Mouse (Mus musculus): Measurements from ENCODE around the gene Gm7102.
"Not testable (repeated sequence)": the region's sequence is repeated elsewhere in the genome, so short reads cannot be mapped to it uniquely, and the experiment has no call there.

Gm7102 gene

GRCm38 (mm10) chr19:61175756-61176324 lies at the start of gene Gm7102:
TSS of gene Gm7102 (minus strand) at chr19:61176309.
- DNase-seq (ENCODE audit: low spot score in 2 of 2) = no peak

- peak in 1 of 2 experiments; percentile 59 for DNase-seq (ENCODE audit: low spot score in 2 of 2)
Observed at GRCm38 (mm10) chr19:61224678-61225525, 48.8 kb upstream of the Gm7102 start.

GRCm38 (mm10) chr19:61223706-61224328 lies 47.7 kb upstream of the Gm7102 start:
- DNase-seq (ENCODE audit: low spot score in 2 of 2) = no peak

- DNase-seq (ENCODE audit: low spot score in 2 of 2) = not testable (repeated sequence)
Observed at GRCm38 (mm10) chr19:61207506-61207905, 31.4 kb upstream of the Gm7102 start.

GRCm38 (mm10) chr19:61199836-61200235 lies 23.7 kb upstream of the Gm7102 start:
- no peak for DNase-seq (ENCODE audit: low spot score in 2 of 2)

GRCm38 (mm10) chr19:61199316-61199715 lies 23.2 kb upstream of the Gm7102 start:
- DNase-seq (ENCODE audit: low spot score in 2 of 2) = peak; percentile 73 to 86

- not testable (repeated sequence) for DNase-seq (ENCODE audit: low spot score in 2 of 2)
Observed at GRCm38 (mm10) chr19:61183590-61183989, 7.5 kb upstream of the Gm7102 start, which contains the start of gene Gm6020. TSS of gene Gm6020 (plus strand) at chr19:61183890.

- DNase-seq (ENCODE audit: low spot score in 2 of 2) = no peak
Observed at GRCm38 (mm10) chr19:61151701-61152420, 24.2 kb downstream of the Gm7102 start.

GRCm38 (mm10) chr19:61151372-61151700 lies 24.8 kb downstream of the Gm7102 start:
- DNase-seq (ENCODE audit: low spot score in 2 of 2) = no peak

GRCm38 (mm10) chr19:61141299-61141698 lies 34.8 kb downstream of the Gm7102 start:
- DNase-seq (ENCODE audit: low spot score in 2 of 2) = no peak

- DNase-seq (ENCODE audit: low spot score in 2 of 2) = peak; percentile 77 to 78
Observed at GRCm38 (mm10) chr19:61140342-61141206, 35.5 kb downstream of the Gm7102 start, which contains the start of gene Zfp950. TSS of gene Zfp950 (minus strand) at chr19:61140840.

- no peak for DNase-seq (ENCODE audit: low spot score in 2 of 2)
Observed at GRCm38 (mm10) chr19:61138655-61139054, 37.5 kb downstream of the Gm7102 start.

- DNase-seq (ENCODE audit: low spot score in 2 of 2) = no peak
Observed at GRCm38 (mm10) chr19:61131096-61131495, 45.0 kb downstream of the Gm7102 start.
